Mouse (Mus musculus) bone marrow, adult 2 months (tissue): ENCODE measurements at regions not wholly inside any gene's neighbourhood (a gene's known extent, or its start where the extent isn't known, plus 50 kb on each side); places are given as distances from the start of the nearest gene placed in this dataset.

ENCODE experiments used
- H3K27ac ChIP-seq: fragments of 200-500 bp; 2 replicates; pipeline ENCODE4 v1.5.1; 2012; ENCODE audit warnings: low read depth, mild to moderate bottlenecking, control low read depth, inconsistent platforms, low read length; ENCODE audit not compliant: control insufficient read depth, poor library complexity, insufficient read depth
- H3K4me1 ChIP-seq: fragments of 200-500 bp; 2 replicates; pipeline ENCODE4 v1.6.1; 2011; ENCODE audit warnings: low read length; ENCODE audit not compliant: control insufficient read depth, insufficient read depth
- H3K4me3 ChIP-seq: fragments of 200-500 bp; replicated peaks from 2 replicates; pipeline ENCODE3; 2011; ENCODE audit warnings: mild to moderate bottlenecking, low read depth, low read length, control low read depth; ENCODE audit not compliant: control insufficient read depth
- CTCF ChIP-seq: fragments of 200-500 bp; IDR thresholded peaks from 2 replicates; pipeline ENCODE4 v1.5.1; 2011; ENCODE audit warnings: low read length, control low read depth; ENCODE audit not compliant: control insufficient read depth, insufficient read depth
- POLR2A ChIP-seq: fragments of 200-500 bp; IDR thresholded peaks from 2 replicates; pipeline ENCODE4 v1.6.1; 2011; ENCODE audit warnings: low read depth, mild to moderate bottlenecking, control low read depth, low read length, borderline replicate concordance; ENCODE audit not compliant: control insufficient read depth
- WGBS: fragments of 180-500 bp; shearing (Covaris S2); methylation state at CpG from one replicate; pipeline ENCODE4 v1.1.7; 2018; 5-methylcytosine and 5-hydroxymethylcytosine counted together

- no peak overlapping the region for H3K27ac ChIP-seq
- WGBS, result 62% methylated on average over 6 of the region's 6 CpGs
Measured at GRCm38 (mm10) chr12:9128581-9129275, 98.9 kb downstream of the Ttc32 start.

GRCm38 (mm10) chr12:9132621-9133020 is 102.8 kb downstream of the Ttc32 start:
- Histone ChIP-seq H3K4me3 (no peak overlapping the region), H3K4me1 (no peaks in the 10 kb centered on the region), H3K27ac (no peak overlapping the region)
- no peak for TF ChIP-seq POLR2A
- no peak for TF ChIP-seq CTCF

More at GRCm38 (mm10) chr12:9128581-9129275, 98.9 kb downstream of the Ttc32 start:
- Histone ChIP-seq H3K4me1 (no peaks in the 10 kb centered on the region), H3K4me3 (no peak overlapping the region)
- TF ChIP-seq POLR2A, result no peak
- no peak for TF ChIP-seq CTCF

GRCm38 (mm10) chr12:9133890-9134870 is 104.4 kb downstream of the Ttc32 start:
- no peaks in the 10 kb centered on the region for H3K4me1 ChIP-seq
- WGBS, result 85% methylated on average over 7 of the region's 7 CpGs
- H3K4me3 ChIP-seq, result no peak overlapping the region
- H3K27ac ChIP-seq, result no peak overlapping the region
- no peak for TF ChIP-seq CTCF
- no peak for TF ChIP-seq POLR2A

GRCm38 (mm10) chr12:9151001-9151400 is 121.2 kb downstream of the Ttc32 start:
- no peak overlapping the region for H3K4me3 ChIP-seq
- TF ChIP-seq CTCF, result no peak
- TF ChIP-seq POLR2A, result no peak
- no peak overlapping the region for H3K27ac ChIP-seq
- H3K4me1 ChIP-seq, result no peaks in the 10 kb centered on the region

GRCm38 (mm10) chr12:9151426-9151825 is 121.6 kb downstream of the Ttc32 start:
- no peak for TF ChIP-seq CTCF
- no peak for TF ChIP-seq POLR2A
- 59% methylated on average over 1 of the region's 1 CpGs for WGBS
- H3K4me1 ChIP-seq, result no peaks in the 10 kb centered on the region

GRCm38 (mm10) chr12:9154491-9154890 is 124.7 kb downstream of the Ttc32 start:
- 85% methylated on average over 2 of the region's 2 CpGs for WGBS
- Histone ChIP-seq H3K27ac (no peak overlapping the region), H3K4me3 (no peak overlapping the region), H3K4me1 (no peaks in the 10 kb centered on the region)
- no peak for TF ChIP-seq CTCF
- TF ChIP-seq POLR2A, result no peak

More at GRCm38 (mm10) chr12:9151426-9151825, 121.6 kb downstream of the Ttc32 start:
- no peak overlapping the region for H3K4me3 ChIP-seq
- H3K27ac ChIP-seq, result no peak overlapping the region

- no peaks in the 10 kb centered on the region for H3K4me1 ChIP-seq
- H3K27ac ChIP-seq, result no peak overlapping the region
- H3K4me3 ChIP-seq, result no peak overlapping the region
- no peak for TF ChIP-seq CTCF
- no peak for TF ChIP-seq POLR2A
Measured at GRCm38 (mm10) chr12:9156794-9157193, 127.0 kb downstream of the Ttc32 start.

GRCm38 (mm10) chr12:9158751-9159150 is 129.0 kb downstream of the Ttc32 start:
- no peak overlapping the region for H3K4me3 ChIP-seq
- H3K4me1 ChIP-seq, result no peaks in the 10 kb centered on the region
- H3K27ac ChIP-seq, result no peak overlapping the region
- TF ChIP-seq POLR2A (no peak), CTCF (no peak)
- WGBS, result 72% methylated on average over 5 of the region's 5 CpGs
